Mouse (Mus musculus) CH12.LX (cell line): ENCODE measurements around the gene Abhd16a.

Experiments used
- CTCF ChIP-seq, 2 experiments: IDR thresholded peaks in 1 of 2; conservative IDR thresholded peaks in 1 of 2; 2 replicates each; pipeline ENCODE4 v1.5.1; 2011 to 2012; ENCODE audit warnings: low read depth in 2 of 2, low read length in 2 of 2, improper control_type of control experiment in 1 of 2, inconsistent platforms in 1 of 2, mild to moderate bottlenecking in 1 of 2, moderate library complexity in 1 of 2
- EP300 ChIP-seq: IDR thresholded peaks from 2 replicates; pipeline ENCODE4 v1.6.1; 2011; ENCODE audit warnings: low read length, improper control_type of control experiment
- MXI1 ChIP-seq: IDR thresholded peaks from 2 replicates; pipeline ENCODE4 v1.6.1; 2011; ENCODE audit warnings: mild to moderate bottlenecking, low read depth, low read length, improper control_type of control experiment
- MYC ChIP-seq: IDR thresholded peaks from 2 replicates; pipeline ENCODE4 v1.6.1; 2011; ENCODE audit warnings: low read depth, mild to moderate bottlenecking, improper control_type of control experiment, low read length
- NELFE ChIP-seq: IDR thresholded peaks from 2 replicates; pipeline ENCODE4 v1.6.1; 2011; ENCODE audit warnings: low read depth, low read length, improper control_type of control experiment
- NRF1 ChIP-seq: IDR thresholded peaks from 2 replicates; pipeline ENCODE4 v1.6.1; 2014; ENCODE audit warnings: low read depth, mild to moderate bottlenecking, inconsistent platforms, low read length, improper control_type of control experiment, moderate library complexity
- POLR2A ChIP-seq: IDR thresholded peaks from 2 replicates; pipeline ENCODE4 v1.6.1; 2011; ENCODE audit warnings: low read depth, mild to moderate bottlenecking, improper control_type of control experiment, low read length
- RCOR1 ChIP-seq: conservative IDR thresholded peaks from 2 replicates; pipeline ENCODE4 v1.6.1; 2012; ENCODE audit warnings: low read depth, mild to moderate bottlenecking, inconsistent platforms, low read length, improper control_type of control experiment
- USF1 ChIP-seq: IDR thresholded peaks from 2 replicates; pipeline ENCODE4 v1.6.1; 2014; ENCODE audit warnings: low read depth, mild to moderate bottlenecking, inconsistent platforms, low read length, improper control_type of control experiment
- ZKSCAN1 ChIP-seq: IDR thresholded peaks from 2 replicates; pipeline ENCODE4 v1.6.1; 2012; ENCODE audit warnings: low read depth, inconsistent platforms, low read length, improper control_type of control experiment, borderline replicate concordance
- ZNF384 ChIP-seq: IDR thresholded peaks from 2 replicates; pipeline ENCODE4 v1.6.1; 2012; ENCODE audit warnings: low read depth, low read length, improper control_type of control experiment, inconsistent platforms

GRCm38 (mm10) chr17:35055691-35056495, 33.2 kb upstream of the Abhd16a start:
- TF ChIP-seq EP300 = no peak
- no peak for TF ChIP-seq USF1
- no peak for TF ChIP-seq MYC
- no peak for TF ChIP-seq POLR2A
- TF ChIP-seq ZNF384 = no peak
- no peak for TF ChIP-seq CTCF (conservative IDR thresholded peaks at IDR 0.05 in 1 of 2, IDR thresholded peaks at IDR 0.05 in 1 of 2; ENCODE audit: low read depth in 2 of 2, low read length in 2 of 2)
- TF ChIP-seq RCOR1 = no peak
- TF ChIP-seq MXI1 = no peak
- TF ChIP-seq NRF1 = no peak
- no peak for TF ChIP-seq ZKSCAN1
- TF ChIP-seq NELFE = no peak
